Mouse (Mus musculus) ES-Bruce4 (cell line): ENCODE data around the gene Arhgef6. TPM values are rescaled to one million over a fixed set of nuclear protein-coding genes. Genes with fewer than 3 reads are reported as not detected.

ENCODE experiments used
- H3K27ac ChIP-seq: 2 replicates; pipeline ENCODE4 v1.5.1; 2012; ENCODE audit warnings: low read length, inconsistent platforms; ENCODE audit not compliant: insufficient read depth
- H3K27me3 ChIP-seq: 2 replicates; pipeline ENCODE4 v1.6.1; 2012; ENCODE audit warnings: mild to moderate bottlenecking, low read length, inconsistent platforms; ENCODE audit not compliant: control insufficient read depth, poor library complexity, insufficient read depth, severe bottlenecking
- H3K36me3 ChIP-seq: 2 replicates; pipeline ENCODE4 v1.6.1; 2012; ENCODE audit warnings: inconsistent platforms, mild to moderate bottlenecking, low read length, moderate library complexity; ENCODE audit not compliant: control insufficient read depth, poor library complexity, insufficient read depth, severe bottlenecking
- H3K4me1 ChIP-seq: one replicate; pipeline ENCODE4 v1.8.1; 2011; ENCODE audit warnings: low read length; ENCODE audit not compliant: control insufficient read depth, insufficient read depth
- H3K4me3 ChIP-seq: 2 replicates; pipeline ENCODE4 v1.5.1; 2011; ENCODE audit warnings: low read depth, mild to moderate bottlenecking, low read length
- H3K9ac ChIP-seq: 2 replicates; pipeline ENCODE4 v1.6.1; 2012; ENCODE audit warnings: low read depth, mild to moderate bottlenecking, inconsistent platforms; ENCODE audit not compliant: poor library complexity, severe bottlenecking
- H3K9me3 ChIP-seq: replicated peaks from 2 replicates; pipeline ENCODE4 v1.6.1; 2012; ENCODE audit warnings: mild to moderate bottlenecking, low read length, inconsistent platforms; ENCODE audit not compliant: control insufficient read depth, poor library complexity, insufficient read depth, severe bottlenecking
- CTCF ChIP-seq: IDR thresholded peaks from one replicate; pipeline ENCODE4 v1.8.1; 2011; ENCODE audit warnings: low read depth, low read length
- EP300 ChIP-seq: IDR thresholded peaks from 2 replicates; pipeline ENCODE4 v1.6.1; 2011; ENCODE audit warnings: low read depth, low read length; ENCODE audit not compliant: insufficient read depth
- POLR2A ChIP-seq: IDR thresholded peaks from one replicate; pipeline ENCODE4 v1.8.1; 2011; ENCODE audit warnings: low read length; ENCODE audit not compliant: insufficient read depth
- polyA plus RNA-seq: library from polyadenylated mRNA; stranded (reverse); fragments of >200 nt; gene quantifications from 2 replicates; pipeline ENCODE4 v1.2.4, GENCODE M21; 2011; ENCODE audit warnings: low read depth; ENCODE audit not compliant: missing spikeins, insufficient read depth, insufficient read length

Gene Arhgef6
- polyA plus RNA-seq, 1 experiment, result 5.8 TPM

DNA sequence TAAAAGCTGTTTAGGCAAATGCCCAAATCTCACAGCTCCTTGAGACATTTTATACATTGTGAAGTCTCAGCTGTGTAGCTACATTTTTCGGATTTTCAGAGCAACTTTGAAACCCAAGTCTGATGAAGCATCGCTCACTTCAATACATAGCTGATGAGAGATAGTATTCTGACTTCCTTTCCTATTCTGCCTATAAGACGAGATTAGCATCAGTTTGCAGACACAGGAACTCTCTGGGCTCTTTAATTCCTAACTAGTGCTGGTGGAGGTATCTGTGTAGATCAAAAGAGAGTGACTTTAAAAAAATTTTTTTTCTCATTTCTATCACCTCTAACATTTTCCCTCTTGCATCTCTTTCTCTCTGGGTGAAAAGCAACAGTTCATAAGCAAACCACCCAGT, 100.0 kb downstream of the Arhgef6 start:
- TF ChIP-seq POLR2A (no peak), EP300 (no peak), CTCF (no peak)
- Histone ChIP-seq H3K4me3 (no peak overlapping the region), H3K27me3 (no peaks in the 10 kb centered on the region), H3K9me3 (no peaks in the 10 kb centered on the region), H3K36me3 (no peaks in the 10 kb centered on the region), H3K4me1 (no peaks in the 10 kb centered on the region), H3K27ac (no peak overlapping the region), H3K9ac (no peak overlapping the region)

DNA sequence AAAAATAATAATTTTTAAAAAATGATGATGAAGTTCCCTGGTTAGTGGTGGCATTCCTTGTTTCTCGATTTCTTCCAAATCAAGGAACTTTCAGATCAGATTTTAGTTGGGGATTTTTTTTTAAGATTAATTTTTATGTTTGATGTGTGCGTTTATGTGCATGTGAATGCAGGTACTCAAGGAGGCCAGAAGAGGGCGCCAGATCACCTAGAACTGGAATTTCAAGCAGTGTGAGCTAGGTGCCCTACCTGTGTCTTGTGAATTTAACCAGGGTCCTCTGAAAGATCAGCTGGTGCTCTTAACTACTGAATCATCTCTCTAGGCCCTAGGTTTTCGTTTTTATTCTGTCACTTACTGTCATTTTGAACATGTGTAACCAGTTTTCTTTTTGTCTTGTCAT, 102.5 kb downstream of the Arhgef6 start:
- H3K36me3 ChIP-seq, result no peaks in the 10 kb centered on the region
- H3K27me3 ChIP-seq, result no peaks in the 10 kb centered on the region
- H3K27ac ChIP-seq, result no peak overlapping the region
- no peak overlapping the region for H3K9ac ChIP-seq
- H3K9me3 ChIP-seq, result no peaks in the 10 kb centered on the region
- no peaks in the 10 kb centered on the region for H3K4me1 ChIP-seq
- no peak for TF ChIP-seq EP300
- TF ChIP-seq CTCF, result peak; percentile 29
- no peak for TF ChIP-seq POLR2A
- H3K4me3 ChIP-seq, result no peak overlapping the region

DNA sequence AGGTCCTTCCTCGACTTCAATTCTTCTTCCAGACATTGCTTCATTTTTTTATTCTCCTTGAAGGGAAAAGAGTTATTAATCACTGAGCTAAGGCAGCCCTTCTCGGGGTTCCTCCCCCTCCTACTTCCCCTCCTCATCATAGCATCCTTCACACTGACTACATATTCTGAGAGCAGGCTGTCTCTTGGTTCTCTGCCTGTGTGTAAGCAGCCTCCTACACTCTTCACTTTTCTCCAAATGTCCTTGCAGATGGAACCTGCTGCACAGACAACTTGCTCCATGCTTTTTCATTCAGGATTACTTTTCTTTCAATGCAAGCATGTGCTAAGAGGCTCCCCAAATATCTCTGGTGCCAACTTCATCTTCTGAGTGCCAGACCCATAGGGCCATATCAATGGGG, 104.9 kb downstream of the Arhgef6 start:
- H3K4me1 ChIP-seq, result no peaks in the 10 kb centered on the region

DNA sequence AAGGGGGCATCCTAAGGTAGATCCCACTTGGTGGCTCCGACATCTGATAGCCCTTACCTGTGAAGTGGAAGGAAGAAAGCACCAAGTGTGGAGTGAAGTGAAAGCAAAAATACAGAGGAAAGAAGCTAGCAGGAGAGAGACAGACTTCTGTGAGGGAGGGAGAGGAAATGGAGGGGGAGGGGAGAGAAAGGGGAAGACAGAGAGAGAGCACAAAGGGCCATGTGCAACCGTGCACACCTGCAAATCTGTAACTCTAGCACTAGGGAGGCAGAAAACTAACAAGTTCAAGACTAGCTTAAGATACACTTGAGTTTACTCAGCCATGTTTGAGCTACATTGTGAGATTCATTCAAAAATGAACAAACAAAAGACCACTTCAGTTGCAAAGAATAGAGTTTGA, 110.4 kb downstream of the Arhgef6 start:
- Histone ChIP-seq H3K4me3 (no peak overlapping the region), H3K9me3 (no peaks in the 10 kb centered on the region), H3K4me1 (no peaks in the 10 kb centered on the region), H3K27ac (no peak overlapping the region), H3K27me3 (no peaks in the 10 kb centered on the region), H3K36me3 (no peaks in the 10 kb centered on the region), H3K9ac (no peak overlapping the region)
- TF ChIP-seq EP300 (no peak), CTCF (no peak), POLR2A (no peak)

More for the DNA sequence above, 104.9 kb downstream of the Arhgef6 start:
- Histone ChIP-seq H3K36me3 (no peaks in the 10 kb centered on the region), H3K27ac (no peak overlapping the region), H3K9ac (no peak overlapping the region), H3K27me3 (no peaks in the 10 kb centered on the region), H3K9me3 (no peaks in the 10 kb centered on the region), H3K4me3 (no peak overlapping the region)
- TF ChIP-seq POLR2A (no peak), CTCF (no peak), EP300 (no peak)

DNA sequence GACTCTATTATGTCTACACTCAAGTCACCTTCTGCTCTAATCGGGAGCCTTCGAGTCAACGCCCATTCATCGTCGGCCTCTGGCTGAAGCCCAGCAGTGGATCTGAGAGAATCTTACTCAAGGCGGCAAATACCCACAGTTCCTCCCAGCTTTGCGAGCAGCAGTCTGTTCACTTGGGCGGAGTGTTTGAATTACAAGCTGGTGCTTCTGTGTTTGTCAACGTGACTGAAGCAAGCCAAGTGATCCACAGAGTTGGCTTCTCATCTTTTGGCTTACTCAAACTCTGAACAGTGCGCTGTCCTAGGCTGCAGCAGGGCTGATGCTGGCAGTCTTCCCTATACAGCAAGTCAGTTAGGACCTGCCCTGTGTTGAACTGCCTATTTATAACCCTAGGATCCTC, 115.2 kb downstream of the Arhgef6 start:
- H3K36me3 ChIP-seq, result no peaks in the 10 kb centered on the region
- no peak overlapping the region for H3K27ac ChIP-seq
- H3K4me3 ChIP-seq, result no peak overlapping the region
- TF ChIP-seq EP300 (no peak), POLR2A (no peak), CTCF (no peak)
- H3K27me3 ChIP-seq, result no peaks in the 10 kb centered on the region
- H3K4me1 ChIP-seq, result no peaks in the 10 kb centered on the region
- no peak overlapping the region for H3K9ac ChIP-seq
- H3K9me3 ChIP-seq, result no peaks in the 10 kb centered on the region

DNA sequence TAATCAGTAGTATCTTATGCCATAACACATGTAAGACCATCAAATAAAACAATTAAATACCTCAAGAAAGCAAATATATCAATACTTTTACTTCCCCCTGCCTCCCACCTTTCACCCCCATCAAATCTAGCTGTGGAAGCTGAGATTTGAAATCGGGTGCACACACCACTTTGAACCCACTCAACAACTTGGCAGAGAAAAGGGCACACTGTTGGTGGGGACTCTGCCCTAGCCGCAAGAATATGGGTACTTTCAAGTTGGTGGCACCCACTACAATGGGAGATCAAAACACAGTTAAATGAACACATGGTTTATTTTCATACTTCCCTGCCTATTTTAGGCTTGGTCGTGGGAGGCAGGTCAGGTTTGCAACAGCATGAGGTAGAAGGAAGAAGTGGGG, 116.6 kb downstream of the Arhgef6 start:
- Histone ChIP-seq H3K4me3 (no peak overlapping the region), H3K9me3 (no peaks in the 10 kb centered on the region), H3K27ac (no peak overlapping the region), H3K36me3 (no peaks in the 10 kb centered on the region), H3K9ac (no peak overlapping the region), H3K27me3 (no peaks in the 10 kb centered on the region), H3K4me1 (no peaks in the 10 kb centered on the region)
- TF ChIP-seq CTCF (no peak), POLR2A (no peak), EP300 (no peak)
